Mouse (Mus musculus) heart, postnatal 0 days (tissue): ENCODE results near the gene Ercc4. TPM values are rescaled to one million over a fixed set of nuclear protein-coding genes. Genes with fewer than 3 reads are reported as not detected.
A peak's percentile ranks its signal among the peaks of the same experiment; 100 is the strongest.
"Not testable (repeated sequence)": the region's sequence is repeated elsewhere in the genome, so short reads cannot be mapped to it uniquely, and the experiment has no call there.

Experiments
- ATAC-seq: fragments of 200-750 bp; cut with Nextera tagmentation; 2 replicates; pipeline ENCODE4 v1.8.0; 2017; ENCODE audit warnings: low read depth, moderate number of reproducible peaks, moderate library complexity; ENCODE audit not compliant: insufficient read depth
- DNase-seq: peaks from one replicate; pipeline ENCODE4 v3.0.0-alpha.2; 2016; ENCODE audit warnings: low spot score
- H3K27ac ChIP-seq: fragments of 300-500 bp; sonication (generic); 2 replicates; pipeline ENCODE4 v1.5.1; 2014; ENCODE audit warnings: low read depth, mild to moderate bottlenecking
- H3K27me3 ChIP-seq: fragments of 300-500 bp; sonication (generic); 2 replicates; pipeline ENCODE4 v1.6.1; 2014; ENCODE audit warnings: low read length, mixed read lengths; ENCODE audit not compliant: control insufficient read depth, insufficient read depth
- H3K36me3 ChIP-seq: fragments of 300-500 bp; sonication (generic); replicated peaks from 2 replicates; pipeline ENCODE4 v1.6.1; 2014; ENCODE audit warnings: low read length, mixed read lengths; ENCODE audit not compliant: control insufficient read depth, insufficient read depth
- H3K4me1 ChIP-seq: fragments of 300-500 bp; sonication (generic); 2 replicates; pipeline ENCODE4 v1.6.1; 2014; ENCODE audit warnings: antibody characterized with exemption; ENCODE audit not compliant: control insufficient read depth, insufficient read depth
- H3K4me2 ChIP-seq: fragments of 300-500 bp; sonication (generic); 2 replicates; pipeline ENCODE4 v1.6.1; 2014; ENCODE audit warnings: low read depth, mild to moderate bottlenecking, low read length, moderate library complexity
- H3K4me3 ChIP-seq: fragments of 300-500 bp; sonication (generic); 2 replicates; pipeline ENCODE4 v1.5.1; 2014; ENCODE audit warnings: low read depth, low read length
- H3K9ac ChIP-seq: fragments of 300-500 bp; sonication (generic); replicated peaks from 2 replicates; pipeline ENCODE4 v1.6.1; 2014; ENCODE audit warnings: low read depth, low read length, mixed read lengths
- H3K9me3 ChIP-seq: fragments of 300-500 bp; sonication (generic); replicated peaks from 2 replicates; pipeline ENCODE4 v1.6.1; 2016; ENCODE audit warnings: low read length; ENCODE audit not compliant: control insufficient read depth
- CTCF ChIP-seq: IDR thresholded peaks from 2 replicates; pipeline ENCODE4 v1.5.1; 2016; ENCODE audit warnings: antibody characterized with exemption, control low read depth, low read depth
- EP300 ChIP-seq: IDR thresholded peaks from 2 replicates; pipeline ENCODE4 v1.6.1; 2016; ENCODE audit warnings: antibody characterized with exemption, low read depth
- WGBS: fragments of 180-500 bp; shearing (Covaris S2); extraction: QIAGEN DNeasy Blood & Tissue Kit; methylation state at CpG from one replicate; pipeline ENCODE4 v1.1.7; 2014; 5-methylcytosine and 5-hydroxymethylcytosine counted together
- polyA plus RNA-seq: library from polyadenylated mRNA; unstranded; fragments of >200 nt; fragmentation: Nextera tagmentation; extraction: Ambion mirVana; gene quantifications from 2 replicates; pipeline ENCODE4 v1.2.1, GENCODE M21; 2015
- total RNA-seq: library from RNA; depleted of rRNA; stranded (reverse); fragments of >200 nt; gene quantifications from 2 replicates; pipeline ENCODE4 v1.2.3, GENCODE M21; 2014; ENCODE audit warnings: low replicate concordance

The Ercc4 gene
- total and polyA plus RNA-seq, 2 experiments from 2014 or later, result 5.9 to 10.7 TPM

- Histone ChIP-seq H3K9me3 (no peaks in the 10 kb centered on the region), H3K4me3 (no peak overlapping the region), H3K4me2 (no peak overlapping the region), H3K36me3 (peaks cover 17% of the 10 kb centered on the region), H3K27ac (no peak overlapping the region), H3K9ac (no peak overlapping the region), H3K4me1 (peaks cover 6% of the 10 kb centered on the region; the same call in 1 of the 2 replicates), H3K27me3 (no peaks in the 10 kb centered on the region)
- 75% methylated on average over 12 of the region's 12 CpGs for WGBS
- DNase-seq, result no peak
- no peak for TF ChIP-seq EP300
- TF ChIP-seq CTCF, result no peak
- ATAC-seq, result no peak
Measured at GRCm38 (mm10) chr16:13108356-13108755, 1.1 kb upstream of the Ercc4 start.

DNA sequence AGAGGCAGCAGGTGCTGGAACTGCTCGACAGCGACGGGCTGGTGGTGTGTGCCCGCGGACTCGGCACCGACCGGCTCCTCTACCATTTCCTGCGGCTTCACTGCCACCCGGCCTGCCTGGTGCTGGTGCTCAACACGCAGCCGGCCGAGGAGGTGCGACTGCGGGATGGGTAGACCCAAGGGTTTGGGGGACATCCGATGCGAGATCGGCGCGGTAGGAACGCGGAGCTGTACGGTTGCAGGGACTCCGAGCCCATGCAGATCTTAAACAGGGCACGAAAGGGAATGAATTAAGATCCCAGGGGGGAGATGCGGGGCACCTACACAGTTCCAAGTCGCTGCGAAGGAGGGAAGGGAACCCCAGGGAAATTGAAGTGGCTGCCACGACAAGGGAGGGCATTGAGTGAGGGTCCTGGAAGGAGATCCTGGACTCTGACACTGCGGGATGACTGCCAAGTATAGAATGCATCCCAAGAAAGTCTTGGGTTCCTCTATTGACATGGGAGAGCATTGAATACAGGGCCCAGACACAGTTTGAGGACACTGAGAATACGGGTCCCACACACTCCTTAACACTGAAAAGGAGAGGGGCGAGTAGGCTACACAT is 609 bp downstream of the Ercc4 start:
- Histone ChIP-seq H3K4me2 (peak overlapping the region; percentile 76), H3K4me1 (peaks cover 6% of the 10 kb centered on the region; the same call in 1 of the 2 replicates), H3K27ac (peak overlapping the region; percentile 74), H3K9ac (peak overlapping the region; percentile 95), H3K27me3 (no peaks in the 10 kb centered on the region), H3K4me3 (peak overlapping the region; percentile 80), H3K9me3 (no peaks in the 10 kb centered on the region), H3K36me3 (peaks cover 30% of the 10 kb centered on the region)
- ATAC-seq, result peak; percentile 62; the same call in 1 of the 2 replicates
- TF ChIP-seq CTCF (no peak), EP300 (no peak)
- no peak for DNase-seq
- WGBS, result 1% methylated on average over 31 of the region's 32 CpGs

GRCm38 (mm10) chr16:13114821-13115220 is 5.3 kb downstream of the Ercc4 start:
- no peak overlapping the region for H3K4me3 ChIP-seq
- ATAC-seq (no peak), DNase-seq (no peak)
- H3K4me1 ChIP-seq, result peaks cover 6% of the 10 kb centered on the region; the same call in 1 of the 2 replicates
- 80% methylated on average over 2 of the region's 2 CpGs for WGBS
- no peaks in the 10 kb centered on the region for H3K9me3 ChIP-seq
- TF ChIP-seq EP300, result no peak
- TF ChIP-seq CTCF, result no peak
- H3K4me2 ChIP-seq, result no peak overlapping the region
- peaks cover 38% of the 10 kb centered on the region for H3K36me3 ChIP-seq
- no peaks in the 10 kb centered on the region for H3K27me3 ChIP-seq
- H3K9ac ChIP-seq, result no peak overlapping the region
- no peak overlapping the region for H3K27ac ChIP-seq

- not testable (repeated sequence) for H3K9me3 ChIP-seq, H3K4me3 ChIP-seq, H3K27me3 ChIP-seq, H3K9ac ChIP-seq, ATAC-seq, DNase-seq, H3K27ac ChIP-seq, H3K4me1 ChIP-seq, H3K4me2 ChIP-seq
- peaks cover 38% of the 10 kb centered on the region for H3K36me3 ChIP-seq
- 86% methylated on average over 3 of the region's 3 CpGs for WGBS
Measured at GRCm38 (mm10) chr16:13115466-13115865, 6.0 kb downstream of the Ercc4 start.

DNA sequence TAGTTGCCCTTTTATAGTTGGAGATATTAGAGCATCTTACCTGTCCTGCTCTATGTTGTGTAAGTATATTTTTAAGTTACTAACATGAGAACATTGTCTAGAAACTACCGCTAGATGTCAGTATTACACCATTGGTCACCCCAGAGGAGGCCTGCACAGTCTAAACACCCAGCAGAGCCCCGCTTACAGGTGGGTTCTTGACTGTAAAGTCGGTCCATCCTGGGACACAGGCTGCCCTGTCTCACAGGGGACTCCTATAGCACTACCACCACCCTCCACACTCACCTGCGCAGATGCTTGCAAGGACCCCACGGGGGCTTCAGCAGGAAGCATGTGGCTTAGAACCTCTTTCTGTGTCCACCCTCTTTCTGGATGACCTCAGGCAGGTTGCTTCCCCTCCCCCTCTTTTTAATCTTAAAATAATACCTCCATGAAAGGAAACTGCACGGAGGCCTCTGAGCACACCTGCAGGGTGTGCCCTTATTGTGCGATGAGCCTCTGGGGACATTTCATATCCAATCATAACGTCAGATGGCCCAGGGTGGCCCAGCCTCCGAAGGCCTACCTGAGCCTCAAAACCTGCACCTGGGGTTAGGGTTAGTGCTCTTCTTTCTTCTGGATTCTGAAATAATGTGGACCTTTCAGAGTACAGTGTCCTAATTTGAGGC is 7.9 kb downstream of the Ercc4 start:
- Histone ChIP-seq H3K9ac (no peak overlapping the region), H3K4me3 (no peak overlapping the region), H3K27ac (no peak overlapping the region), H3K9me3 (no peaks in the 10 kb centered on the region), H3K27me3 (no peaks in the 10 kb centered on the region), H3K4me2 (no peak overlapping the region), H3K36me3 (peaks cover 42% of the 10 kb centered on the region), H3K4me1 (no peaks in the 10 kb centered on the region)
- WGBS, result 62% methylated on average over 9 of the region's 9 CpGs
- ATAC-seq, result peak; percentile 84
- peak; percentile 75 for TF ChIP-seq CTCF
- no peak for TF ChIP-seq EP300
- peak; percentile 71 for DNase-seq
